11 mouse cellular contexts compared by ENCODE assay signal in the genomic region with DNA sequence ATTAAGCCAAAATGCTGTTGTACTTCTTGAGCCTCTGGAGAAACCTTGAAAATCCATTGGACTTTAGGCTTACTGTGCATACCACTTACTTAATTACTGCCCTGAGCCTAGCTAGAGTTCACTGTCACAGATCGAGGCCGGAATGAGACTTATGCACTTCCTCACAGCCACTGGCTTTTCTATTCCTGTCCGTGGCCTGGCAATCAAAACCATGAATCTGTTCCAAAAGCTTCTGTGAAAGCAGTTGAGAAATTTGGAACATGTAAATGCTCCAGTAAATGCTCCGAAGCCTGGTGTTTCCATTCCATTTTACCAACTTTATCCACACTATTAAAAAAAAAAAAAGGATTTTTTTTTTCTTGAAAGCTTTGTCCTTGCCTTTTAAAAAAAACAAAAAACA. TPM values are rescaled to one million over a fixed set of nuclear protein-coding genes. Genes with fewer than 3 reads are reported as not detected.
A peak's percentile ranks its signal among the peaks of the same experiment; 100 is the strongest.
DNase-seq lines count a peak whose midpoint lies in the region; ATAC-seq and TF ChIP-seq lines count a peak whose summit lies in the region.
"Had no signal": no experiment of that assay in that cellular context is flagged by ENCODE, and none has a peak within 500 bp of the region (broad histone marks: within the 10 kb centered on the region; RNA-seq: fewer than 3 reads in every experiment).

No protein-coding gene starts in this region.

- no peaks in the 10 kb centered on the region for H3K36me3 ChIP-seq in lung, postnatal 0 days (ENCODE audit: insufficient read depth, low read length)
- 0 out of 2 replicates have a peak, but pooled peaks cover 9% of the 10 kb centered on the region for H3K36me3 ChIP-seq in forebrain, embryonic 13.5 days (ENCODE audit: poor library complexity, severe bottlenecking)

- no peaks in the 10 kb centered on the region for H3K4me1 ChIP-seq in lung, postnatal 0 days (ENCODE audit: insufficient read depth, low read depth, low read length)
- H3K4me1 ChIP-seq in forebrain, embryonic 13.5 days, result no peaks in the 10 kb centered on the region

- no peak overlapping the region for H3K4me3 ChIP-seq in lung, postnatal 0 days (ENCODE audit: low read depth, low read length)
- H3K4me3 ChIP-seq in forebrain, embryonic 13.5 days, result no peak overlapping the region

- WGBS in lung, postnatal 0 days, result 42% methylated on average over 4 of the region's 4 CpGs
- WGBS in forebrain, embryonic 13.5 days, result 92% methylated on average over 4 of the region's 4 CpGs

- no peak overlapping the region for H3K27ac ChIP-seq in lung, postnatal 0 days (ENCODE audit: low read length)
- H3K27ac ChIP-seq in forebrain, embryonic 13.5 days, result no peak overlapping the region

- peak; percentile 57 for DNase-seq in adrenal gland, adult 2 months
- DNase-seq in adrenal gland, postnatal 25 days, result no peak
- DNase-seq in layer of hippocampus, adult 9-11 months, result peak; percentile 21
- DNase-seq in layer of hippocampus, adult 9-10 months (ENCODE audit: low spot score), result no peak
- peak; percentile 34 for DNase-seq in gastrocnemius, postnatal 10 days
- DNase-seq in lung, postnatal 0 days (ENCODE audit: low spot score), result peak; percentile 68
- DNase-seq in right cerebral cortex, postnatal 4 days, result no peak
- DNase-seq: thymus, adult 2 months had no signal

- H3K27me3 ChIP-seq in lung, postnatal 0 days (replicated peaks; ENCODE audit: insufficient read depth, low read length), result no peaks in the 10 kb centered on the region
- H3K27me3 ChIP-seq in forebrain, embryonic 13.5 days, result no peaks in the 10 kb centered on the region

- ATAC-seq in lung, postnatal 0 days, result no peak; the same call in 1 of the 2 replicates
- no peak for ATAC-seq in forebrain, embryonic 13.5 days

- no peak overlapping the region for H3K4me2 ChIP-seq in lung, postnatal 0 days (replicated peaks; ENCODE audit: low read depth, low read length)
- H3K4me2 ChIP-seq in forebrain, embryonic 13.5 days, result no peak overlapping the region

- TF ChIP-seq CTCF in lung, postnatal 0 days (IDR thresholded peaks at IDR 0.05), result no peak

- no peaks in the 10 kb centered on the region for H3K9me3 ChIP-seq in lung, postnatal 0 days (ENCODE audit: low read length)
- H3K9me3 ChIP-seq in forebrain, embryonic 13.5 days (replicated peaks), result no peaks in the 10 kb centered on the region

- H3K9ac ChIP-seq in lung, postnatal 0 days (replicated peaks; ENCODE audit: low read depth), result no peak overlapping the region
- H3K9ac ChIP-seq in forebrain, embryonic 13.5 days, result no peak overlapping the region

- no peak for TF ChIP-seq EP300 in lung, postnatal 0 days (IDR thresholded peaks at IDR 0.05)

RNA-seq across cellular contexts. Expression of a gene that starts 29.8 kb away (rescaled TPM):
- total RNA-seq in adrenal gland, adult 2 months (2021), result 10 to 100 TPM; 42.3 to 49.4 TPM
- polyA plus RNA-seq in adrenal gland, adult 2 months (2012; rRNA removed), result 66.2 and 68.2 TPM in 2 replicates
- 52.2 and 59.0 TPM in 2 replicates for total RNA-seq in adrenal gland, postnatal 25 days (2021)
- 10 to 100 TPM; 39.9 to 44.5 TPM for total RNA-seq in gastrocnemius, postnatal 10 days (2021)
- polyA plus RNA-seq in lung, postnatal 0 days (2015; fragmentation: Nextera tagmentation; extraction: Ambion mirVana), result 16.6 and 22.8 TPM in 2 replicates
- polyA plus RNA-seq in forebrain, embryonic 13.5 days (2015; fragmentation: Nextera tagmentation; extraction: Ambion mirVana), result 16.0 and 16.4 TPM in 2 replicates

RNA-seq across cellular contexts. Expression of a gene that starts 57.3 kb away (rescaled TPM):
- not detected for total RNA-seq in adrenal gland, adult 2 months (2021)
- polyA plus RNA-seq in adrenal gland, adult 2 months (2012; rRNA removed), result not detected in 2 replicates
- total RNA-seq in adrenal gland, postnatal 25 days (2021), result not detected in 2 replicates
- total RNA-seq in gastrocnemius, postnatal 10 days (2021), result not detected
- 32.4 and 32.5 TPM in 2 replicates for polyA plus RNA-seq in lung, postnatal 0 days (2015; fragmentation: Nextera tagmentation; extraction: Ambion mirVana)
- polyA plus RNA-seq in forebrain, embryonic 13.5 days (2015; fragmentation: Nextera tagmentation; extraction: Ambion mirVana), result 38.4 and 40.9 TPM in 2 replicates
- total RNA-seq: layer of hippocampus, postnatal 14 days; megakaryocyte-erythroid progenitor cell, adult 5-6 weeks had no signal
- polyA plus RNA-seq: thymus, adult 2 months had no signal

Comparison
In these comparisons a context has a peak if more than half of its experiments do, and no peak if none do; other contexts are left out.
1. DNase-seq: peak in adrenal gland, adult 2 months (single experiment), layer of hippocampus, adult 9-11 months (single experiment), gastrocnemius, postnatal 10 days (single experiment) and lung, postnatal 0 days (single experiment); none in adrenal gland, postnatal 25 days (single experiment), layer of hippocampus, adult 9-10 months (single experiment) and right cerebral cortex, postnatal 4 days (single experiment).